Mouse (Mus musculus): ENCODE data around the gene Ntn4.
A peak's percentile ranks its signal among the peaks of the same experiment; 100 is the strongest.

Gene Ntn4

GRCm38 (mm10) chr10:93730514-93730913, 90.0 kb downstream of the Ntn4 start:
- DNase-seq (ENCODE audit: low read depth, low spot score): no peak

GRCm38 (mm10) chr10:93731248-93731691, 90.8 kb downstream of the Ntn4 start:
- DNase-seq (ENCODE audit: low read depth, low spot score): no peak

- DNase-seq (ENCODE audit: low read depth, low spot score): peak; percentile 70
Measured at GRCm38 (mm10) chr10:93736114-93736645, 95.7 kb downstream of the Ntn4 start.

- no peak for DNase-seq (ENCODE audit: low read depth, low spot score)
Measured at GRCm38 (mm10) chr10:93737080-93737479, 96.6 kb downstream of the Ntn4 start.

- no peak for DNase-seq (ENCODE audit: low read depth, low spot score)
Measured at GRCm38 (mm10) chr10:93741446-93742096, 101.1 kb downstream of the Ntn4 start.

GRCm38 (mm10) chr10:93742097-93742446, 101.6 kb downstream of the Ntn4 start:
- no peak for DNase-seq (ENCODE audit: low read depth, low spot score)

GRCm38 (mm10) chr10:93742598-93742997, 102.1 kb downstream of the Ntn4 start:
- DNase-seq (ENCODE audit: low read depth, low spot score): no peak

GRCm38 (mm10) chr10:93749267-93750192, 109.0 kb downstream of the Ntn4 start:
- DNase-seq (ENCODE audit: low read depth, low spot score): no peak

- DNase-seq (ENCODE audit: low read depth, low spot score): peak; percentile 57
Measured at GRCm38 (mm10) chr10:93751302-93751701, 110.8 kb downstream of the Ntn4 start.

- no peak for DNase-seq (ENCODE audit: low read depth, low spot score)
Measured at GRCm38 (mm10) chr10:93753711-93754391, 113.4 kb downstream of the Ntn4 start.

GRCm38 (mm10) chr10:93756211-93756610, 115.7 kb downstream of the Ntn4 start:
- no peak for DNase-seq (ENCODE audit: low read depth, low spot score)

- DNase-seq (ENCODE audit: low read depth, low spot score): no peak
Measured at GRCm38 (mm10) chr10:93759644-93760043, 119.2 kb downstream of the Ntn4 start.

GRCm38 (mm10) chr10:93760429-93760828, 119.9 kb downstream of the Ntn4 start:
- no peak for DNase-seq (ENCODE audit: low read depth, low spot score)

GRCm38 (mm10) chr10:93763074-93763473, 122.6 kb downstream of the Ntn4 start:
- DNase-seq (ENCODE audit: low read depth, low spot score): peak; percentile 32

- no peak for DNase-seq (ENCODE audit: low read depth, low spot score)
Measured at GRCm38 (mm10) chr10:93766221-93766620, 125.7 kb downstream of the Ntn4 start.

GRCm38 (mm10) chr10:93767245-93767644, 126.8 kb downstream of the Ntn4 start:
- no peak for DNase-seq (ENCODE audit: low read depth, low spot score)

GRCm38 (mm10) chr10:93768222-93768621, 127.7 kb downstream of the Ntn4 start:
- no peak for DNase-seq (ENCODE audit: low read depth, low spot score)

- DNase-seq (ENCODE audit: low read depth, low spot score): peak; percentile 51
Measured at GRCm38 (mm10) chr10:93771931-93772465, 131.5 kb downstream of the Ntn4 start.

- DNase-seq (ENCODE audit: low read depth, low spot score): no peak
Measured at GRCm38 (mm10) chr10:93772492-93772891, 132.0 kb downstream of the Ntn4 start.

GRCm38 (mm10) chr10:93776731-93777151, 136.3 kb downstream of the Ntn4 start:
- peak; percentile 39 for DNase-seq (ENCODE audit: low read depth, low spot score)

GRCm38 (mm10) chr10:93777372-93777771, 136.9 kb downstream of the Ntn4 start:
- DNase-seq (ENCODE audit: low read depth, low spot score): peak; percentile 45
